Mouse (Mus musculus): Measurements from ENCODE around the gene Speg.
A peak's percentile ranks its signal among the peaks of the same experiment; 100 is the strongest.

Gene Speg

DNA sequence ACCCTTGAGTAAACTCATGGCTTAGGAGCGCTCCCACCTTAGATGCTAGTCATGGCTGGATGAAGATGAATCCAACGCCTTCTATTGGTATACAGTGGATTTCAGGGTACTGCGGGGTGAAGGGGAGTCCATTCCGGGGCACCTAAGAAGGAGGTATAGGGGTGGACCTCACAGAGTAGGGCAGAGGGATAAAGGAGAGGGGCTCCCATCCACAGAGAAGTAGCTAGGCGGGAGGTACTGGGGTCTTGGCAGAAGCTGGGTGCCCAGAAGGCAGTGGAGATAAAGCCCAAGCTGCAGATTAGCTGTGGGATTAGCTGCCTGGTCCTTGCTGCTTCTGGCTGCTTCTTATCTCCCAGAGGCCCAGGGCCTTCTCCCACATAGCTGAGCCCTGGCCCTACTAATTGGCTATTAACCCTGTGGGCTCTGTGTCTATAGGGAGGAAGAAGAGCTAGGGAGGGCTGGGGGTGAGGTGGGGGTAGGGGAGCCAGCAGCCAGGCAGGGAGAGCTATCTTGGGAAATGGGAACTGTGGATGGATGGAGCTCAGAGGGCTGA is 88.6 kb downstream of the Speg start:
- DNase-seq: no peak

DNA sequence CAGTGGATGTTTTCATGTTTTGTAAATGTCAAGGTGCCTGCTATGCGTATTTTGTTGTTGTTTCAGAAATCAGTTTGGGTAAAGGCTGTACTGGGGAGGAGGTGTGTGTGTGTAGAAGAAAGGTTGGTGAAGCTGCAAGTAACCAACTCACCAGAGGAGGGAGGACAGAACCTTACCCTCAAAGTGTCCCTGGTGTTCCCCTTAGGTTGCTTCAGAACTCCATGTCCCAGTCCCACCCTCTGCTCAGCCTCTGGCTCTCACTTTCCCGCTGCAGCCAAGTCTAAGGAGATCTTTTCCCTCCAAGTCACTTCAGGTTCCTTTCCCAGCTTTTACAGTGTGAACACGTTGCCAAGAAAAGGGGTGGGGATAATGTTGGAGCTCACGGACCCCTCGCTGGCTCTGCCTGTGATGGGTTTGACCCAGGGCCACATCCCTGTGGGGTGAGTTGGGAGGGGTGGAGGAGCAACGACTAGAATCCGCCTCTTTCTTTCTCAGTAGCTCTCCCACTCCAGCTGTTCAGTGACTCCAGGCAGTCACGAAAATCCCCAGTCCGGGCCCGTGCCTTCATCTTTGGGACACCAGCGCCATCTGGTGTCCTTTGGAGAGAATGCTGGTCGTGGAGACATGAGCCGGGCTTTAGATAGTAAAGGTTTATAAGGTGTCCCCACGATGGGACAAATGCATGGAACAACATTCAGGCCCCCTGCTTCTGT is 92.3 kb downstream of the Speg start:
- DNase-seq: peak; percentile 86

DNA sequence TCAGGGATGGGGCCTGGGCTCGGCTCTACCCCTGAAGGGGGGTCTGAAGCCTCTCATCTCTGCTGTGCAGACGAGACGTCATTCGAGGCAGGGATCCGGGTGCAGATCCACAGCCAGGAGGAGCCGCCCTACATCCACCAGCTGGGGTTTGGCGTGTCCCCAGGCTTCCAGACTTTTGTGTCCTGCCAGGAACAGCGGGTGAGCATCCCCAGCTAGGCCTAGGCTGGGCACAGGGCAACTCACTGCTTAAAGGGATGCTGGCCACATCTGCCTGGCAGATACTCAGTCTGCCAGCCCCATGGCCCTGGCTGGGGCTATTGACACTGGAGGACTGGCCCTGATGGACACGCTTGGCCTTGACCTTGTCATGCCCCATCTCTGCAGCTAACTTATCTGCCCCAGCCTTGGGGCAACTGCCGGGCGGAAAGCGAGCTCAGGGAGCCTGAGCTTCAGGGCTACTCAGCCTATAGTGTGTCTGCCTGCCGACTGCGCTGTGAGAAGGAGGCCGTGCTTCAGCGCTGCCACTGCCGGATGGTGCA is 94.3 kb downstream of the Speg start:
- no peak for DNase-seq

DNA sequence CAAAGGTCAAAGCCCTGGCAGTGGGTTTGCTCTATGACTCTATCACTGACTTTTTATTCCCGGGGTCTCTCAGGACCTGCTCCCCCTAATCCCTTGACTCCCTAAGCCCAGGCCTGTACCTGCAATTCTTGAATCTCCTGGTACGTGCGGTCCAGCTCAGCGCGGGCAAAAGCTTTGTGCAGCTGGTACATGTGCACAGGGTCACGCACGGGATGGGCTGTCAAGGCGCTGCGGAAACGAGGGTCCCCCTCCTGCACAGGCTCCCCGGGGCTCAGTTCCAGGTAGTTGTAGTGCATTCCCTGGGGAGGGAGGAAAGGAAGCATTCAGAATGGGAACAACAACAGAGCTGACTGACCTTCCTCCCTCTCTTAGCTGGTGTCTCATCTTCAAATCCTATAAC is 101.3 kb downstream of the Speg start:
- DNase-seq: no peak

DNA sequence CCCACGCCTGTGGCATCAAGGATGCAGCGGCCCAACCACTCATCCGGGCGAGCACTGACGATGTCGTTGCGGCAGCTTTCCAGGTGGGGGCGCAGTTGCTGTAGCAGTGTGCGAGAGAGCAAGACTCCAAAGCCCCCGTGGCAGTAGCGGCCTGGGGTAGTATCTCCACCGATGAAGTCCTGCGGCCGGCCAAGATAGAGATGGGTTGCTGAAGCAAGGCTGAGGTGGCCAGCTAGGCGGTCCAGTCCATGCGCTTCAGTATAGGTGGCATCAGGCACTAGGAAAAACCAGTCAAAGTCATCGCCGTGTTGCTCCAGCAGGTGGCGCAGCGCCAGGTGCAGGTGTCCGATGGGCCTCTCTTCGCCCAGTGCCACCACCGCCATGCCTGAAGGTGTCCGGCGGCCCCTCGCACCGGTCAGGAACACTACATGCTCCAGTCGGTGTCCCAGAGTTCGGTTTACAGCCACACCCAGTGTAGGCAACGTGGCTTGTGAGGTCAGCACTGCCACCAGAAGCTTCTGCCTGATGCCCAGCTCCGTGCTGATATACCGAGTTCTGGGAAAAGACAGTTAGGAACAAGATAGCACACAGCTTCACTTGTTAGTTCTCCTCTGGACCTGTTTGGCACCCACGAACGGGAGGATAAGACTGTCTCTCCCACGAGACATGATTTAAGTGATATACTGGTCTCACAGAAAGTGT is 102.3 kb downstream of the Speg start:
- peak; percentile 91 for DNase-seq

DNA sequence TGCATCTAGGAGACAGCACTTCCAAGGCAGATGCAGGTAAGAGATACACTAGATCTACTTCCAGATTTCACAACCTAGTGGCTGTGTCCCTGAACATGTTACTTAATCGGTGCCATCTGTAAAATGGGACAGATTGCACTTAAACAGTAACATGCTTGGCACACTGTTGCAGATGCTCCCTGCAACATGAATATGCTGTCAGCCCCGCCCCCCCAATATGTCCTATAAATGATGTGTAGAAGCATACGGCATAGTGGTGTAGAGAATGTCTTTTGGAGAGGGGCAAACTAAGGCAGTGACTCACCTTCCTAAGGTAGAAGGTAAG is 102.8 kb downstream of the Speg start:
- DNase-seq: no peak

DNA sequence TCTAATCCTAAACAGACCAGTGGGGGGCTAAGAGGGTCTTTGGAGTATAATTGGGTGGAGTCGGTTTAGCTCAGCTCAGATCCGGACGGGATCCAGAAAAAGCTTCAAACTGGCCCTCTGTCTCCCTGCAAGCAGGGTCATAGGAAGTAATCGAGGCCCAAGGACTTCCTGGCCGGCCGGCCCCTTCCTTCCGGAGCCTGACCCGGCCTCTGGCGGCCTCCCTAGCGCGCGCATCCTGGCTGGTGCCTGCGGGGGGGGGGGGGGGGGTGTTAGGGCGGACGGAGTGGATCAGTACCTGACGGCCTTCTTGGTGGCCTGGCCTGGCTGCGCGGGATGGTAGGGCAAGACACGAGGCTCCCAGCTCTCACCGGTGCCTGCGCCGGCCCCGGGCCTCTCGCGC is 103.4 kb downstream of the Speg start:
- DNase-seq: peak; percentile 77

DNA sequence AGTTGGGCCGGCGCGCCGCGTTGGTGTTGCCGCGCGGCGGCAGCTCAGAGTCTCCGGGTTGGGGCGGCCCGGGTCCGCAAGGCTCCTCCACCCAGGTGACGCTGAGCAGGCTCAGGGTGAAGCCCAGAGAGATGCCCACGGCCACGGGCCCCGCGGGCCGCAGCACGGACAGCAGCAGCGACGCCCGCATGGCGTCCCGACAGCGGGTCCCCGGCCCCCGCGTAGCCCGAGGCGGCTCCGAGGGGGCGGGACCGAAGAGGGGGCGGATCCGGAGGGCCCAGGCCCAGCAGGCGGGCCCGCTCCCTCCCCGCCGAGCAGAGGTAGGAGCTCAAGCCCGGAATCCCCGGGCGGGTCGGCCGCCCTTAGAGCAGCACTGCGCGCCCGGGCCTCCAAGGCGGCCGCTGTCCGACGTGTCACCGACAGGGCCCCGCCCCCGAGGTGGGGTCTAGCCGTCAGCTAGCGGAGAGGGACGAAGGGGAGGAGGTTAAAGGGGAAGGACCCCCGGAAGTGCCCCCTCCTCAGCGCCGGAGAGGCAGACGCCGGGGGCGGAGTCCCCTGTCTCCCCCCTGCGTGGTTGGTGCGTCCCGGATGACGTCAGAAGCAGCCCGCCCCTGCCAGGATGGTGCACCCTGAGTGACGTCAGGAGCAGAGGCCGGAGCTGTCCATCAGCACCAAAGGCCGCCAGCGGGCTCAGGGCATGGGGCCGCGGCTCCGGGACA is 104.0 kb downstream of the Speg start, which contains the start of the genes Chpf and Tmem198:
Chpf (minus strand) TSS at position 392 of the 719 bp plus-strand sequence.
Tmem198 (plus strand) TSS at position 617 of the 719 bp plus-strand sequence.
- DNase-seq: peak; percentile 98

DNA sequence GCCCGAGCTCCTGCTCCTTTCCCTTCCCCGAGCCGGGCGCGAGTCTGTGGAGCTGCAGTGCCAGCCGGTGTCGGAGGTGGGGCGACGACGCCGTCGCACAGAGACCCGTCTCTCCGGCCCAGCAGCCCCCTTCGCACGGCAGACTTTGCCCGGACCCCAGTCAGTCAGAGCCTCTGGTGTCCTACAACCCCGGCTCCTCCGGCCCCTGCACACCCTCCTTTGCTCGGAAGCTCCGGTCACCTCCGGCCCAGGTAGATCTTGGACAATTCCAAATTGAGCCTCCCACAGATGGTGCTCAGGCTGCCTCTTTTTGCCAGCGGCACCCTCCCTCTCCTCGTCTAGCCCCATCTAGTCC is 104.5 kb downstream of the Speg start:
- DNase-seq: no peak

DNA sequence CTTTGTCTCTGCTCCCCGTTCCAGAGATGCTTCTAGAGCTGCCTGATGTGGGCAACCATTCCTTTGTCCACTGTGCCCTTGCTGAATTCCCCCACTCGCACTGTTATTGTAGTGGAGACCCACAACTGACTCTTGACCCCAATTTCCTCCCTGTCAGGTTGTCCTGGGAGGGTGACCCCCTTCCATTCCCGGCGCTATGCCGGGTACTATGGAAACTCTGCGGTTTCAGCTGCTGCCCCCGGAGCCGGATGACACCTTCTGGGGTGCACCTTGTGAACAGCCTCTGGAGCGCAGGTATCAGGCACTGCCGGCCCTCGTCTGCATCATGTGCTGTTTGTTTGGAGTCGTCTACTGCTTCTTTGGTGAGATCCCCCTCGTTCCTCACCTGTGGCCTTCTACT is 104.9 kb downstream of the Speg start:
- no peak for DNase-seq

DNA sequence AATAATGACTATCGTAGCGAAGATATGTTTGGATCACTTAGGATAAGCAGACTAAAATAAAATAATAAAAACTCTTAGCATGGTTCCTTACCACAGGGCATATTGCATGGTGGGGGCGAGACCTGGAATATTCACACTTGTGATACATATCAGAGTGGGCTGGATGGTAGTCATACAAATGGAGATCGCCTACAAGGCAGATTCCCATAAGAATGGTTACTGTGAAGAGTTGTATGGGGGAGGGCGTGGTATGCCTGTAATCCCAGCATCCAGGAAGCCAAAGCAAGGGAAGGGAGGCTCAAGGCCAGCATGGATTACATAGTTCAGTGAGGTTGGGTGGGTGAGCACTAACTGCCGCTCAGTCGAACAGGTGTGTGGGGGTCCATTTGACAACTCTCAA is 105.6 kb downstream of the Speg start:
- no peak for DNase-seq

Data from kidney, postnatal 14 days (tissue).